Mouse (Mus musculus): ENCODE measurements around the gene Lcp1.

DNA sequence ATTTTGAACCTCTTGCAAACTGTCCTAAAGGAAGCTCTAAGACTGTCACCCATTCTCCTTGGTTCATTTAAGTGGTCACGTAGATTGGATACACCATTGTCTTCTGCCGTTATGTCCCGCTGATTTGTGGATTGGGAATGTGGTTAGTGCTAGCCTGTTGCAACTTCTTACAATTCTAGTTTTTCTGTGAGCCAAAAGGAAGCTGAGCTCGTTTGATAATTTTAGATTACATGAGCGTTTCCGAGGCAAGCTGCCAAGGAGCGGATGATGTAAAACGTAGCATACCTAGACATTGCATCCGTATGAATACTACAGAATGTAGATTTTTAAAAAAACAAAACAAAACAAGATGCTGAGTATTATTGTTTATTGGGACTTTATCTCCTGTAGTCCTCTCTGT is 17.3 kb downstream of the Lcp1 start:
- TF ChIP-seq POLR2A (IDR thresholded peaks at IDR 0.05; ENCODE audit: borderline replicate concordance, low read depth, low read length) (no peak), CTCF (IDR thresholded peaks at IDR 0.05; ENCODE audit: low read depth, low read length) (no peak)

All from bone marrow macrophage, adult 2 months (primary cell).